Mouse (Mus musculus): ENCODE data around the gene Btrc.

Gene Btrc

GRCm38 (mm10) chr19:45577141-45577750, 213.7 kb downstream of the Btrc start:
- DNase-seq: peak in 1 of 2 experiments; percentile 20

GRCm38 (mm10) chr19:45578976-45579375, 215.4 kb downstream of the Btrc start:
- DNase-seq: no peak

GRCm38 (mm10) chr19:45579416-45579815, 215.9 kb downstream of the Btrc start:
- DNase-seq: no peak
